Mouse (Mus musculus) megakaryocyte, adult 5-6 weeks (primary cell): ENCODE measurements around the gene Tmem214. TPM values are rescaled to one million over a fixed set of nuclear protein-coding genes. Genes with fewer than 3 reads are reported as not detected.

Source experiments
- ATAC-seq: 2 replicates; pipeline ENCODE4 v1.8.0; 2016; ENCODE audit warnings: mild to moderate bottlenecking, inconsistent platforms; ENCODE audit not compliant: poor library complexity, severe bottlenecking
- total RNA-seq, 2 experiments: library from RNA; stranded (forward) in 1 of 2; stranded (reverse) in 1 of 2; fragments of 153-499, 151-499 nt in 1 of 2; fragments of 221-1000, 200-1000 nt in 1 of 2; gene quantifications; 2 replicates each; pipeline versions ENCODE4 v1.2.3 to v1.2.4; 2015 to 2017

Tmem214 gene
- 11.9 and 20.2 TPM in 2 replicates for total RNA-seq (2015)
- 14.0 and 16.9 TPM in 2 replicates for total RNA-seq (2017)

DNA sequence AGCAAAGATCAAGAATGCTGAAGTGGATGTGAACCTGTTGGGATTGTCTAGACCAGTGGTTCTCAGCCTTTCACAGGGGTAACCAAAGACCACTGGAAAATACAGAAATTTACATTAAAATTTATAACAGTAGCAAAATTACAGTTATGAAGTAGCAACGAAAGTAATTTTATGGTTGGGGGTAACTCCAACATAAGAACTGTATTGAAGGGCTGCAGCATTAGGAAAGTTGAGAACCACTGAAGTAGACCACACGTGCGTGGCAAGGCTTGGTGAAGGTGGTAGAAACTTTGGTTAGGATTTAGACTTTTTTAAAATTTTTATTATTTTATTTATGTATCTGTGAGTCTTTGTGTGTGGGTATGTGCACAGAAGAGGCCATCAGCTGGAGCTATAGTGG lies at the start of gene Tmem214:
TSS of gene Tmem214 (plus strand) at position 301 of the 400 bp plus-strand sequence.
- ATAC-seq = no peak

DNA sequence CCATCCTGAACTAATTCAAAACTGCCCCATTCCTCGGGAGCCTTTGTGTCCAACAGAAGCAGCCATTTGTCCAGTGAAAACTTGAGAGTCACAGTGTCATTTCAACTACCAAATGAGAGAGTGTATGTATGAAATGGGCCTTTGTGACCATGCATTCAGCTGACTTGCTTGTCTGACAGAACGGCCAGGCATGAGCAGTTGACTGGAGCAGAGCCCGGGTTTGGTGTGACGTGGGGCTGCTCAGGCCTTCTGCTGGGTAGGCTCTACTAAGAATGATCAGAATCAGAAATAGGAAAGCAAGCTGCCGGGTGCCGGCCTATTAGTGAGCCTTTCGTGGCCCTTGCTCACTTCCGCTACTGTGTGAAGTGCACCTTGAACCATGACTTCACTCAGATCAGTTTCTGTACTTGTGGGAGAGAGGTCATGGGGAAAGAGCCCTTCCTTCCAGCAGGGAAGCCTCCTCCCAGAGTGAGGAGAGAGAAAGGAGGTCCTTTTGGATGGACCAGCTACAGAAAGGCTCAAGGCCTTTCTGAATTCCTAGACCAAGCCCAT lies 49.0 kb upstream of the Tmem214 start:
- no peak for ATAC-seq

DNA sequence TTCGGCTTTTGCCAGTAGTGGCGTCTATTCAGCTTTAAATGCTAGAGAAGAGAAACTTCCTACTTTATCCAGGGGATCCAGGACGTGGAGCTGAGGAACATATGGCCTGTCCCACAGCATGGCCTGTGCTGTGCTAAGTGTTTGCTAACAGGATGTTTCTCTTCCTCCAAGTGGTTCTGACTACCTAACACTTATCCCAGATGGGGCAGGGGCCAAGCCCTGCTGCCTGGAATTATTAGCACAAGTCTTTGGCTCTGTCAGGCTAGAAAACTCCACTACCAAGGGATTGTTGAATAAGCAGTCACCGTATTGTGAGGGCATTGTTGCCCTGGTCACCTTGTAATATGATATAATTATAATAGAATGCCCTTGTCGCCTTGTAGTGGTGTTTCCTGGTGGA lies 45.1 kb upstream of the Tmem214 start:
- ATAC-seq = no peak

DNA sequence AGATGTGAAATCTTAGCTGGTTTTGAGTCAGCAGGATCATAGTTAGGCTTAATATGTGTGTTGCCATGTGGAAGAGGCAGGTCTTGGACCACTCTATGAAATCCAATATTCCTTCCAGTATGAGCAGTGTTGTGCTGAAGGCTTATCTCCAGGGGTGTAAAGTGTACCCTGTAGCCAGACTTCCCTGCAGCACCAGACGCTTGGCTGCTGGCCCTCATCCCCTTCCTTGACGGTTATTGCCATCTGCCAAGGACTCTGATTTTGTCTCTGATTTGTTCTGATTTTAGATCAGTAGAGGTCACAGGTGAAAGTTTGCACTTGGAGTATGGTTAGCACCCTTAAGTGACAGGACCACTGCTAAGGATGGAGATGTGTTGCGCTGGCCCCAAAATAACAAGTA lies 44.7 kb upstream of the Tmem214 start:
- no peak for ATAC-seq

DNA sequence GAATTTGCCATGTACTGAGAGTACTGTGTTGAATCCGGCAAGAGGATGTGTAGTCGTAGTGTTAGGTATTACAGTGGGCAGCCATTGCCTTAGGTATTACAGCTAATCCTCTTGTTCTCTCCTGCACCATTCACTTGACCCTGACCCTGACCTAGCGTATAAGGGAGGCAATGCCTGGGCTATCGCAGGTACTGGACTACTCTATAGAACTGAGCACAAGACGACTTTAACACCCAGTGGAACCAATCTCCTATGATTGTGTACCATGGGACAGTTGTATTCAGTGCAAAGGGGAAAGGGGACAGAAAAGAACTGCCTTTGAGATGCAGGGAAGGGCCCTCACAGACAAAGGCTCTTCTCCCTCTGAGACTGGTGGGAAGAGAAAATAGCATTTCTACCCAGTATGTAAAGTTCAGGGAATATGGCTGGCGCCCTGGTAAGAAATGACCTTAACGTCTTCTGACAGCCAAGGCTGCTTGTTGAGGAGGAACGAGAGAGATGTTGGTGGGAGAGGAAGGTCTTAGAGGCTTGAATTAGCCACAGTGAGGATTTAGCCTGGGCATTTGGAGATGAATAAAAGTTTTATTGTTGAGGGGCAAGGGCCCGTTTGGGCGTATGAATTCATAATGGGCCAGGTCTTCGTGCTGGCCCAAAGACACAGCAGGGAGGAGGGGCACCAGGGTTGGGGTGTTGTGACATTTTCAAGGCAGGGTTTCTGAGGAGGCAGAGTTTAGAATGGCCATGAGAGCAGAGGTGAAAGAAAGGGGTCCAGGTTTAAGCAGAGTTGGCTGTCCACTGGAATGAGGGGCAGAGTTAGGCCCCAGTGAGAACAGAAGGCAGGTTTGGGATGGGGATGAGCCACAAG lies 43.5 kb upstream of the Tmem214 start:
- no peak for ATAC-seq

DNA sequence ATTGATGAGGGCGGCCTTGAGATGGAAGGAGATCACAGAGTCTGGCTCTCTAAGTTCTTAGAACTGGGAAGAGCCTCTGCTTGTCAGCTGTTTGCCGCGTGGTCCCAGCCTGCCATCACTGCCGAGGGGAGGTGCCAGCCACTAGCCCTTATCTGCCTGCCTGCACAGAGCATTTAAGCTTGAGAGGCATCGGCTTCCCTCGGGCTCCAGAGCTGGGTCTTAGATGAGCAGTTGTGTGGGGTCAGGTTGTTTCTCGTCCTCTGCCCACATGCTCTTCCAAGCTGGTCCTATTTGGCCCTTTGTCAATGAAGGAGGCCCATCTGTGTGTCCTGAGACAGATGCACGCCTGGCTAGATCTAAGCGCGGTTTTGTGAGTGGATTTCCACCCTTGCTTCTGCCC lies 42.6 kb upstream of the Tmem214 start:
- no peak for ATAC-seq

DNA sequence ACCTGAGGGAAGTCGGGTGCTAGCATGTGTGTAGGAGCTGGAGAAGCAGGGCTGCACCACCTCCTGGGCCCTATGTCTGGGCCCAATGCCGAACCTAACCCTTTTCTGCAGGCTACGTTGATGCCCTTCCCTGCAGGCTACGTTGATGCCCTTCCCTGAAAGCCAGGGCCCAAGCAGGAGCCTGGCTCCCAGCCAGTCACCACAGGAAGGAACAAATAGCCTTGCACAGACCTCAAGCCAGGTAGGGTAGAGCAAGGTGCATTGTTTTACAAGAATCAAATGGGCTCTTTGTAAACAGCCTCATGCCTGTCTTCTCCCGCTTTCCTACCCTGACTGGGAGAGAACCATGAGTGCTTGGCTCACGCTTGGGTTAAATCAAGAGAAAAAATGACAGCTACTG lies 42.0 kb upstream of the Tmem214 start:
- no peak for ATAC-seq

DNA sequence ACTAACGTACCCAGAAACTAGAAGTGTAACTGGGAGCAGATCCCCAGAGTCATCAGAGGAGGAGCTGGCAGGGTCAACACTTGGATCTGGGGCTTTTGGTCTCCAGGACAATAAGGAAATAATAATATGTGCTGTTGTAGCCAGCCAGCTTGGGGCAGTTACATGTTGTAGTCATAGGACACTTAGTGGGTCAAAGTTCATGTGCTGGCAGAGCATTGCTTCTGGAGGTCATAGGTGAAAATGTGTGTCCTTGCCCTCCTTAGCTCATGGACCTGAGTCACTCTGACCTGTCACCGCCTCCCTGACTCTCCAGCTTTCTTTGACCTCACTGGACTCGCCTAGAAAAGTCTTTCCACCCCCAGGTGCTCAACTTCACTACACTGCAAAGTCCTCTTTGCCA lies 34.4 kb upstream of the Tmem214 start:
- no peak for ATAC-seq

DNA sequence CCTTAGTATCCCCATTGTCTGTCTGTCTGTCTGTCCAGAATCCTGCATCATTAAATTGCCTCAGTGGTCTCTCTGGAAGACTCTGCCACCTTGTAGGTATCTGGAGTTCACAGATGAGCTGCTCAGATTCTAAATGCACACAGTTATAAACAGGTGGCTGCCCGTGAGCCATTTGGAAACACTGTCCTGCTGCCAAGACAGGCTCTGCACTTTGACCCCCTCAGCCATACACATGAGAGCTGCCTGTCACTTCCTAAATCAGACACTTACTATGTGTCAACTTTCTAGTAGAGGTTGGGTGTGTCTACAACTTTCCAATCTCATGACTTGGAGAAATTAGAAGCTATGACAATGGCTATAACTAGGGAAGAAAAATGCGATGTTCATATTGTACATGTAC lies 28.1 kb upstream of the Tmem214 start:
- ATAC-seq = 0 out of 2 replicates have a peak, but pooled peaks have one; percentile 21

DNA sequence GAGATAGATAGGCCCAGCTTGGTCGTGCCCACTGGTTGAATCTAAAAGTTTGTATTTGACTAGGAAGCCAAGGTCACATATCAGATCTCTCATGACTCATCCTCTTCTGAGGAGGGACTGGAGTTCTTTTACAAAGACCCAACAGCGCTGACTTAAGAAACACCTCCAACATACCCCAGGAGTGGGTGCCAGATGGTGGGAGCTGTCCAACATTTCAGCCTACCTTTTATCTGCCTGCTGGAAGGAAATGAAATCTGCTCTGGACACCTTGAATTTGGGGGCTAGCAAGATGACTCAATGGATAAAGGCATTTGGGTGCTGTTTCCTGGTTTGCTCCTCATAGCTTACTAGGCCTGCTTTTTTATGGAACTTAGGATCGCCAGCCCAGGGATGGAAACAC lies 25.9 kb upstream of the Tmem214 start:
- ATAC-seq = no peak

DNA sequence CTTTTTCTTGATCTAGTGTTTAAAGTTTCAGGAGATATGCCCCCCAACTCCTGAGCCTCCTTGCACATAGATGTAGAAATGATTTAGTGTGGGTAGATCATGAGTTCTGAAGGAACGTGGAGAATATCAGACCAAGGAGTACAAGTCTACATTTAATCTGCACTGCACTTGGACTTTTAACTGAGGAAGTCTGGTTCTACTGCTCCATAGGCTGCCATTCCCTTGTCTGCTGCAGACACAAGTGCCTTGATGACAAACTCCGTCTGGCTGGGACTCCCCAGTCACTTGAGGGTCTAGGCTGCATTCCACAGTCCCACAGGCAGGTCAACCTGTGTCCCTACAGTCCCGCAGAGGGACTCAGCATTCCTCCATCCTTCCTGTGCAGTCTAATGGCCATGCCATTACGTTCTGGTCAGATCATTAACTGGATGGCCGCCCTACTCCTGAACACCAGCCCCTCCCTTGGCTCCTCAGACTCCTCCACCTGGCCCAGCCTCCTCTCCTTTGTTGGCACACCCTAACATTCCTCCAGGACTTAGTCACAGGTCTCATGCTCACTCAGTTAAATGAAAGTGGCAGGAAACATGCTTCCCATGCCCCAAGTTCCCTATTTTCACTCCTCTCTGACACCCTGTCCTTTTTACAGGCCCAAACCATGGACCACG lies 17.8 kb upstream of the Tmem214 start:
- ATAC-seq = no peak

DNA sequence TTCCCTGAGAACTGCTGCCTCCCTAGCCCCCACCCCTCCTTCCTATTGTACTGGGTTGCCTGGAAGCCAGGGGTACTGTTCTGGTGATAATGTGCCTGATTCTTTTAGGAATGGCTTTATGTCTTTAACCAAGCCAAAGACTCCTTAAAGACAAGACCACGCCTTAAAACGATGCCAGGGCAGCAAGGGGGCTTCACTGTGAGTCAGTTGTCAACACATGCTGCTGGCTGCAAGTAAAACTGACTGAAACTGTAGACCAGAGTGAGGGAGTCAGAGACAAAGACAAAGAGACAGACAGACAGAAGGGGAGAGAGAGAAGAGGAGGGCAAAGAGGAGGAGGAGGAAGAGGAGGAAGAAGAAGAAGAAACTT lies 17.3 kb upstream of the Tmem214 start:
- no peak for ATAC-seq

DNA sequence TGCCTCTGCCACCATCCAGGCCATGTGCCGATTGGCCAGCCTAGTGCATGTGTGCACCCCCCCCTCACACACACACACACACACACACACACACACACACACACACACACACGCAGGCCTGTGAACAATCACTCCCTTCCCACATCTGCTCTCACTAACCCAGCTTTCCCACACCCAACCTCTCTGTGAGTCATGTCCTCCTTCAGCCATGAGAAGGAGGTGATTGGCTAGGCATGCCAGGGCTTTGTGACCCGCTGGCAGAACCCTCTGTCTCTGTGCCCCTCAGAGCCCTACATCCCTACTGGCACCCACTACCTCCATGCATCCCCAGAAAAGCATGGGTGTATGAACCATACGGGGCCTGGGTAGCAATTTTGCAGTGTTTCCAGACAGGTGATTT lies 14.3 kb upstream of the Tmem214 start:
- no peak for ATAC-seq

DNA sequence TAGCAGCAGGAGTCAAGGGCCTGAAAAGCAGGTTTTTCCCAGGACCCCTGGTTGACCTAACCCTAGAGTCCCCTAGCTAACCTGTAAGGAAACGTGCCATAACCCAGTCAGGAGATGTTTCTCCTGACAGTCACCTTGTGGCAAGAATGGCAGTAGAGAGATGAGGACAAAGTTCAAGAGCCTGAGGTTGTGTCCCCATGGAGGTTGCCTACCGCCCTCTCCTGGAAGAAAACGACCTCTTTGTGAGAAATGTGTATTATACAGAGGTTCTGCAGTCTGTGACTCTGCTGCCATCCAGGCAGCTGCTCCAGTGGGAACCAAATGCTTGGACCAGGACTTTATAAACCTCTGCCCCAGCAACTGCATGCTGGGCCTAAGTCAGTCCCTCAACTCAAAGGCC lies 12.1 kb upstream of the Tmem214 start:
- no peak for ATAC-seq

DNA sequence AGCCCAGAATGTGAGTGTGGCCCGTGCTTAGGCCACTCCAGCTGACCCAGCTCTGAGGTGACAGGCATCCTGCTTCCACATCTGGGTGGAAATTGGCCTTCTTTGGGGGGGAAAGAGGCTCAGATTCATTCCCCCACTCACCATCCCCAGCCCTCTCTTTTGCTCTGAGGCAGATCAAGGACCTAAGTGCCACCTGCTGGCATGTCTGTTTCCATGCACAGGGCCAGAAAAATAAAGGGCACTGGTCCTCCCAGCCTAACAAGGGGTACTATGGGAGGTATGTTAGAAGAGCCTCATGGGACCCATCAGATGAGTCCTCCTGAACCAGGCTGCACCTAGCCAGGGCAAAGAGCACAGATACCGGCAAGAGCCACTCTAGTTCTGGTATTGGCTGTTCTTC lies 11.7 kb upstream of the Tmem214 start:
- ATAC-seq = no peak

DNA sequence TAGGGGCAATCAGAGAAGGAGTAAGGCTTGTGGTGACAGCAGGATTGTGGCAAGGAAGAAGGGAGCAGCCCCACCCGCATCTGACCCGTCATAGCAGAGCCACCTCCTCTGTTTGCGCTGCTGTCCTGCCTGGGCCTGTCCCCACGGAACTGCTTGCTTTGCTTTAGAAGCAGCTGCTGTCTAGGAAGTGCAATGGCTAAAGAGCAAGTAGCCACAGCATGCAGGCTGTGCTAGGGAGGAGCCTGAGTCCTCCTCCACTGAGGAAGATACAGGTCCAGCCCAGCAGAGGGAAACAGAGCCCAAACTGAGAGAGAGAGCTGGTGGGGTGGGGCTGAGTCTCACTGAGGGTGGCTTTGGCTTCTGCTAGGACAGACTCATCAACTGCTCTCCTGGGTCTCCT lies 4.0 kb upstream of the Tmem214 start:
- ATAC-seq = peak; percentile 45

DNA sequence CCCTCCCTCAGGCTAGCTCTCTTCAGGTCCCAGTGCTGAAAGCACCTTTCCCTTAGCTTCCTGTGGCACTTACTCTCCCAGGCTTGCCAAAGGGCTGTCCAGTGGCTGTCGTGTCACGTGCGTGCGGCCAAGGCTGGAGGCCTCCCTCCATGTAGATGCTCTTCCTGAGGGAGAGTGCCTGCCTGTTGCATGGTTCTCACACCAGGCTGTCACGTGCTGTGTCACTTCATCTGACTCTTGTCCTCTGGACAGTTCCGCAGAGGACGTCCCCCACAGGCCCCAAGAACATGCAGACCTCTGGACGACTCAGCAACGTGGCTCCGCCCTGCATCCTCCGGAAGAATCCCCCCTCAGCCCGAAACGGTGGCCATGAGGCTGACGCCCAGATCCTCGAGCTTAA lies 3.5 kb upstream of the Tmem214 start:
- no peak for ATAC-seq

DNA sequence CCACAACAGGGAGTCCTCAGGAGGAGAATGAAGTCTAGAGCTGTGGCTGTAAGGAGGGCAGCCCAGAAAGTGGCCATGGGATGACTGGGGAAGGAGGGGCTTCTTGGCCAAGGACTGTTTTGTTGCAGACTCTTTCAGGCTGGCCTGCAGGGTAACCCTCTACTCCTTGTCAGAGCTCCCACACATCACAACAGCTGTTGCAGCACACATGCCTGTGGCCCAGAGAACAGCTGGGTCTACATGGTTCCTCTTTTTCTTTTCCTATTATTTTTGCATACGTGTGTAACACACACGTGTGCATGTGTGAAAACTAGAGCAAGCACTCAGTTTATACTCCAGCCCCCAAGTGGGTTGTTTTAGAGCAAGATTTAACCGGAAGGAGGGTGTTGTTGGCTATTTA lies 941 bp upstream of the Tmem214 start:
- 0 out of 2 replicates have a peak, but pooled peaks have one; percentile 18 for ATAC-seq

DNA sequence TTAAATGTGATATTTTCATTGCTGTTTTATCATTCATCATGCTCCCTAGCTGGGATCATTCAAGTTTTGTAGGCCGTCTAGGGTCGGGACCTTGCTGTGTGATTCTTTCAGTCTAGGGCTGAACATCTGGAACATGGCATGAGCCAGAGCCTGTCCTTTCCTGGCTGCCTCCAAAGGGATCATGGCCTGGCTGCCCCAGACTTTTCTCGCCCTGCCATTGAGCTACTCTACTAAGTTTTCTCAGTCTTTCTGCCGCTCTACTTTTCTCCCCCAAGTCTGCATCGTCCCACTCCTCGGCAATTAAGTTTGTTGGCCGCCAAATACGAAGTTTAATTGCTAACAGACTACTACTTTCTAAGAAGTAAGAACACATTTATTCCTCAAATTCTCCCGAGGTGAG lies 1.2 kb downstream of the Tmem214 start:
- no peak for ATAC-seq

DNA sequence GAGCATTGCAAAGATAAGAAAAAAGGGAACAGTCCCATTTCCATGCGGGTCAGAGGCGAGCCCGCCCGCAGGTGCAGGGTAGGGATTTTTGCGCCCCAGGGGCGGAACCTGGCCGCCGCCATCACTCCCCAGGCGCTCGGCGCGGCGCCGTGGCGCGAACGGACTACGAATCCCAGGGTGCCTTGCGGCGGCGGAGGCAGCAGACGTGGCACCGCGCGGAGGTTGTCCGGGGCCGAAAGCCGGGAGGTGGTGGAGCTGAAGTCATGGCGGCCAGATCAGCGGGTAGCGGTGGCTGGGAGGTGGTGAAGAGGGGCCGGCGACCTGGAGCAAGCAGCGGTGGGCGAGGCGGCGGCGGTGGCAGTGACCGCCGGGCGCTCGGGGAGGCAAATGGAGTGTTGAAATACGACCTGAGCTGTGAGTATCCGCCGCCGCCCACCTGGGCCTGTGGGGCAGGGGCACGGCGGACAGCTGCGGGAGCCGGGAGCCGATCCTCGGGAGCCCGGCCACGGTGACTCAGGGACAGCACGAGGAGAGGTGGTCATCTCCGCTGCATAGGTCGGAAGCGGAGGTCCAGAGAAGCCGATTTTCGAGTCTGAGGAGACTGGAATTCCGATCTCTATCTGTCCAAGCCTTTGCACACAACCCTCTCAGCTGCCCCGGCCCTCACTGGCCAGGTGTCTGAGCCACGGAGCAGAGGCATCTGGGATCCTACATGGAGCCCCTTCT lies 1.8 kb downstream of the Tmem214 start:
- peak; percentile 100 for ATAC-seq

DNA sequence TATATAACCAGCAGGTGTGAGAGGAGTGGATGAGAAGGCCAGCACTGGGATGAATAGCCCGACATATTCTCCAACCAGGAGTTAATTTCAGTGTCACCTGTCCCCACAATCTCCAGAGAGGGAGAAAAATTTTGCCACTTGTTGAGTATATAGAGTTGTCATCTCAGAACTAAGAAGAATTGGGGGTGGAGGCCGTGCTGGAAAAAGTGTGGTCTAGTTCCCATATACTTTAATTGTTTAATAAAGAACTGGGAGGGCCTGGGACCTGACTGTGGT lies 2.3 kb downstream of the Tmem214 start:
- ATAC-seq = no peak

DNA sequence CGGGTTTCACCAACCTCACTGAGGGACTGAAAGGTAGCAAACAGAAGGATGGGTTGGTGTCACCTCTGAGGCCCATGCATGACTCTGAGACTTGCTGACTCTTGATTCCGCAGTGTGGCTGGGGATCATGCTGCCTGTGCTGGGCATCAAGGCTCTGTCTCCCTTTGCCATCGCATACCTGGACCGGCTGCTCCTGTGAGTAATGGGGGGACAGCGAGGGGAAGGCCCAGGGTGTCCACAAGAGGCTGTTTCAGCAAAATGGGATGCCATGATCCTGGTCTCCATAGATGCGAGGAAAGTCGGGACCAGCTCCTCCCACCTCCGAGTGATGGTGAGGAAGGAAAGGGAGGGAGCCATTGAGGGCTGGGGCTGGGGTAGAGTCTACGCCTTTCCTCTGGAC lies 4.8 kb downstream of the Tmem214 start:
- no peak for ATAC-seq
